8 mouse cellular contexts compared by ENCODE assay signal in genomic region chr4:128776568-128777289, GRCm38 (mm10). TPM values are rescaled to one million over a fixed set of nuclear protein-coding genes. Genes with fewer than 3 reads are reported as not detected.
DNase-seq lines count a peak whose midpoint lies in the region; ATAC-seq and TF ChIP-seq lines count a peak whose summit lies in the region.

No protein-coding gene starts in this region.

- peaks cover 48% of the 10 kb centered on the region for H3K36me3 ChIP-seq in heart, embryonic 11.5 days (ENCODE audit: control insufficient read depth, insufficient read depth, low read length)
- H3K36me3 ChIP-seq in kidney, embryonic 16.5 days (ENCODE audit: insufficient read depth, low read length) = peaks cover 80% of the 10 kb centered on the region
- H3K36me3 ChIP-seq in liver, embryonic 12.5 days = peaks cover 98% of the 10 kb centered on the region
- H3K36me3 ChIP-seq in stomach, embryonic 16.5 days (ENCODE audit: control insufficient read depth, insufficient read depth, low read length) = peaks cover 23% of the 10 kb centered on the region

- no peak overlapping the region for H3K4me3 ChIP-seq in bone marrow, adult 2 months (replicated peaks; ENCODE audit: control insufficient read depth, low read depth, low read length)
- no peak overlapping the region for H3K4me3 ChIP-seq in embryonic fibroblast, embryonic 13.5 days (ENCODE audit: insufficient read depth, low read length)
- no peak overlapping the region for H3K4me3 ChIP-seq in heart, embryonic 11.5 days (ENCODE audit: low read depth, low read length)
- H3K4me3 ChIP-seq in kidney, embryonic 16.5 days (ENCODE audit: low read length) = no peak overlapping the region
- H3K4me3 ChIP-seq in liver, embryonic 12.5 days = no peak overlapping the region
- H3K4me3 ChIP-seq in stomach, embryonic 16.5 days (replicated peaks; ENCODE audit: low read length) = no peak overlapping the region

- no peaks in the 10 kb centered on the region for H3K9me3 ChIP-seq in heart, embryonic 11.5 days (replicated peaks; ENCODE audit: control insufficient read depth, low read length)
- no peaks in the 10 kb centered on the region for H3K9me3 ChIP-seq in kidney, embryonic 16.5 days (ENCODE audit: low read length)
- H3K9me3 ChIP-seq in liver, embryonic 12.5 days (replicated peaks) = no peaks in the 10 kb centered on the region
- no peaks in the 10 kb centered on the region for H3K9me3 ChIP-seq in stomach, embryonic 16.5 days (replicated peaks; ENCODE audit: control insufficient read depth, low read length)

- TF ChIP-seq POLR2A in bone marrow, adult 2 months (IDR thresholded peaks at IDR 0.05; ENCODE audit: borderline replicate concordance, control insufficient read depth, low read depth, low read length) = peak; percentile 26; the same call in 1 of the 2 replicates
- no peak for TF ChIP-seq POLR2A in embryonic fibroblast, embryonic 13.5 days (IDR thresholded peaks at IDR 0.05; ENCODE audit: low read depth, low read length)

- ATAC-seq in heart, embryonic 11.5 days (replicated peaks; ENCODE audit: insufficient number of reproducible peaks, low FRiP score, low TSS enrichment) = peak; percentile 47; the same call in 1 of the 2 replicates
- peak; percentile 77 for ATAC-seq in kidney, embryonic 16.5 days (ENCODE audit: low FRiP score, low TSS enrichment)
- peak; percentile 38 for ATAC-seq in liver, embryonic 12.5 days
- ATAC-seq in stomach, embryonic 16.5 days (ENCODE audit: insufficient read depth, low FRiP score) = peak; percentile 81

- no peak overlapping the region for H3K9ac ChIP-seq in heart, embryonic 11.5 days (ENCODE audit: low read depth, low read length)
- no peak overlapping the region for H3K9ac ChIP-seq in kidney, embryonic 16.5 days (replicated peaks; ENCODE audit: low read length)
- no peak overlapping the region for H3K9ac ChIP-seq in liver, embryonic 12.5 days
- no peak overlapping the region; the same call in 1 of the 2 replicates for H3K9ac ChIP-seq in stomach, embryonic 16.5 days (ENCODE audit: low read length)

- WGBS in bone marrow, adult 2 months = 59% methylated on average over 20 of the region's 20 CpGs
- 40% methylated on average over 20 of the region's 20 CpGs for WGBS in heart, embryonic 11.5 days (ENCODE audit: insufficient replicate concordance)
- 44% methylated on average over 20 of the region's 20 CpGs for WGBS in kidney, embryonic 16.5 days
- WGBS in liver, embryonic 12.5 days (ENCODE audit: insufficient replicate concordance) = 51% methylated on average over 20 of the region's 20 CpGs
- 40% methylated on average over 20 of the region's 20 CpGs for WGBS in stomach, embryonic 16.5 days

- H3K4me2 ChIP-seq in heart, embryonic 11.5 days = no peak overlapping the region
- H3K4me2 ChIP-seq in kidney, embryonic 16.5 days (replicated peaks; ENCODE audit: low read depth, low read length) = no peak overlapping the region
- no peak overlapping the region for H3K4me2 ChIP-seq in liver, embryonic 12.5 days
- no peak overlapping the region for H3K4me2 ChIP-seq in stomach, embryonic 16.5 days (ENCODE audit: low read depth, low read length)

- H3K4me1 ChIP-seq in bone marrow, adult 2 months (ENCODE audit: control insufficient read depth, insufficient read depth, low read length) = no peaks in the 10 kb centered on the region
- no peaks in the 10 kb centered on the region for H3K4me1 ChIP-seq in embryonic fibroblast, embryonic 13.5 days (ENCODE audit: control insufficient read depth, insufficient read depth, low read length)
- no peaks in the 10 kb centered on the region for H3K4me1 ChIP-seq in heart, embryonic 11.5 days (ENCODE audit: control insufficient read depth, insufficient read depth, low read length)
- H3K4me1 ChIP-seq in kidney, embryonic 16.5 days (ENCODE audit: insufficient read depth, low read length) = peaks cover 3% of the 10 kb centered on the region; the same call in 1 of the 2 replicates
- H3K4me1 ChIP-seq in liver, embryonic 12.5 days = peaks cover 7% of the 10 kb centered on the region; the same call in 1 of the 2 replicates
- no peaks in the 10 kb centered on the region for H3K4me1 ChIP-seq in stomach, embryonic 16.5 days (ENCODE audit: control insufficient read depth, insufficient read depth, low read length)

- no peak overlapping the region for H3K27ac ChIP-seq in bone marrow, adult 2 months (ENCODE audit: control insufficient read depth, insufficient read depth, low read depth, low read length, poor library complexity)
- no peak overlapping the region for H3K27ac ChIP-seq in embryonic fibroblast, embryonic 13.5 days (ENCODE audit: insufficient read depth, low read length)
- H3K27ac ChIP-seq in heart, embryonic 11.5 days (ENCODE audit: low read depth, low read length) = no peak overlapping the region
- H3K27ac ChIP-seq in kidney, embryonic 16.5 days (ENCODE audit: low read length) = no peak overlapping the region
- H3K27ac ChIP-seq in liver, embryonic 12.5 days = no peak overlapping the region
- H3K27ac ChIP-seq in stomach, embryonic 16.5 days (ENCODE audit: low read length) = no peak overlapping the region

- H3K27me3 ChIP-seq in heart, embryonic 11.5 days (ENCODE audit: control insufficient read depth, insufficient read depth, low read length) = no peaks in the 10 kb centered on the region
- H3K27me3 ChIP-seq in kidney, embryonic 16.5 days (ENCODE audit: insufficient read depth, low read length) = no peaks in the 10 kb centered on the region
- H3K27me3 ChIP-seq in liver, embryonic 12.5 days (replicated peaks) = no peaks in the 10 kb centered on the region
- H3K27me3 ChIP-seq in stomach, embryonic 16.5 days (ENCODE audit: control insufficient read depth, insufficient read depth, low read length) = no peaks in the 10 kb centered on the region

- peak; percentile 93 for TF ChIP-seq CTCF in bone marrow, adult 2 months (IDR thresholded peaks at IDR 0.05; ENCODE audit: control insufficient read depth, insufficient read depth, low read length)
- peak; percentile 81; the same call in 1 of the 2 replicates for TF ChIP-seq CTCF in embryonic fibroblast, embryonic 13.5 days (IDR thresholded peaks at IDR 0.05; ENCODE audit: borderline replicate concordance, insufficient read depth, low read length)

- DNase-seq in A20 (ENCODE audit: low read depth, low spot score) = peak; percentile 60
- DNase-seq in neural tube, embryonic 10.5 days (ENCODE audit: extremely low spot score, low spot score) = peak; percentile 86

RNA-seq across cellular contexts. Expression of gene A3galt2, which starts 21.6 kb away (rescaled TPM):
- 0.34 and 1.5 TPM in 2 replicates for polyA plus RNA-seq in bone marrow, adult 2 months (2011; ENCODE audit: insufficient read depth, insufficient read length, low replicate concordance, missing spikeins)
- polyA plus RNA-seq in embryonic fibroblast, embryonic 13.5 days (2011; ENCODE audit: insufficient read length, low read depth, missing spikeins) = 0.40 TPM in 1 of 2 replicates, not detected in the other
- polyA plus RNA-seq in heart, embryonic 11.5 days (2014; fragmentation: Nextera tagmentation; extraction: Ambion mirVana) = 0.11 and 0.20 TPM in 2 replicates
- polyA plus RNA-seq in kidney, embryonic 16.5 days (2015; fragmentation: Nextera tagmentation; extraction: Ambion mirVana) = 0.24 and 0.35 TPM in 2 replicates
- 0.04 and 0.06 TPM in 2 replicates for polyA plus RNA-seq in liver, embryonic 12.5 days (2016; fragmentation: Nextera tagmentation; extraction: Ambion mirVana)
- polyA plus RNA-seq in stomach, embryonic 16.5 days (2015; fragmentation: Nextera tagmentation; extraction: Ambion mirVana) = 0.10 TPM in 2 replicates

RNA-seq across cellular contexts. Expression of gene Zfp362, which starts 29.1 kb away (rescaled TPM):
- 10.3 and 12.1 TPM in 2 replicates for polyA plus RNA-seq in bone marrow, adult 2 months (2011; ENCODE audit: insufficient read depth, insufficient read length, low replicate concordance, missing spikeins)
- polyA plus RNA-seq in embryonic fibroblast, embryonic 13.5 days (2011; ENCODE audit: insufficient read length, low read depth, missing spikeins) = 22.1 and 26.3 TPM in 2 replicates
- polyA plus RNA-seq in heart, embryonic 11.5 days (2014; fragmentation: Nextera tagmentation; extraction: Ambion mirVana) = 21.0 and 21.3 TPM in 2 replicates
- 46.1 and 47.5 TPM in 2 replicates for polyA plus RNA-seq in kidney, embryonic 16.5 days (2015; fragmentation: Nextera tagmentation; extraction: Ambion mirVana)
- 12.1 and 12.6 TPM in 2 replicates for polyA plus RNA-seq in liver, embryonic 12.5 days (2016; fragmentation: Nextera tagmentation; extraction: Ambion mirVana)
- polyA plus RNA-seq in stomach, embryonic 16.5 days (2015; fragmentation: Nextera tagmentation; extraction: Ambion mirVana) = 24.6 and 26.0 TPM in 2 replicates
